Mouse (Mus musculus): ENCODE data around the gene Nsun6.

- TF ChIP-seq CTCF (IDR thresholded peaks at IDR 0.05; ENCODE audit: extremely low read depth, insufficient read length, insufficient replicate concordance, low read depth, low read length) (no peak), POLR2A (IDR thresholded peaks at IDR 0.05; ENCODE audit: low read depth, low read length) (no peak)
Measured at GRCm38 (mm10) chr2:15038705-15039104, 16.2 kb downstream of the Nsun6 start.

Measured in small intestine, adult 2 months (tissue).